Mouse (Mus musculus) stomach, embryonic 14.5 days (tissue): ENCODE data around the gene Arf5. TPM values are rescaled to one million over a fixed set of nuclear protein-coding genes. Genes with fewer than 3 reads are reported as not detected.

ENCODE experiments used
- ATAC-seq: fragments of 200-750 bp; cut with Nextera tagmentation; 2 replicates; pipeline ENCODE4 v1.8.0; 2017; ENCODE audit warnings: low read depth, moderate TSS enrichment; ENCODE audit not compliant: insufficient number of reproducible peaks, insufficient read depth, low FRiP score
- H3K27ac ChIP-seq: fragments of 300-500 bp; sonication (generic); 2 replicates; pipeline ENCODE4 v1.5.1; 2014; ENCODE audit warnings: mild to moderate bottlenecking, low read length, moderate library complexity, mixed read lengths
- H3K27me3 ChIP-seq: fragments of 300-500 bp; sonication (generic); 2 replicates; pipeline ENCODE4 v1.6.1; 2014; ENCODE audit warnings: low read length, control low read depth, mixed read lengths; ENCODE audit not compliant: control insufficient read depth, insufficient read depth
- H3K36me3 ChIP-seq: fragments of 300-500 bp; sonication (generic); 2 replicates; pipeline ENCODE4 v1.6.1; 2014; ENCODE audit warnings: mild to moderate bottlenecking, control low read depth, low read length, moderate library complexity, mixed read lengths; ENCODE audit not compliant: control insufficient read depth, insufficient read depth
- H3K4me1 ChIP-seq: fragments of 300-500 bp; sonication (generic); 2 replicates; pipeline ENCODE4 v1.6.1; 2014; ENCODE audit warnings: low read length, control low read depth, mixed read lengths; ENCODE audit not compliant: control insufficient read depth, insufficient read depth
- H3K4me2 ChIP-seq: fragments of 300-500 bp; sonication (generic); replicated peaks from 2 replicates; pipeline ENCODE4 v1.6.1; 2014; ENCODE audit warnings: low read depth, low read length, control low read depth
- H3K4me3 ChIP-seq: fragments of 300-500 bp; sonication (generic); 2 replicates; pipeline ENCODE4 v1.5.1; 2014; ENCODE audit warnings: low read depth, low read length, control low read depth
- H3K9ac ChIP-seq: fragments of 300-500 bp; sonication (generic); replicated peaks from 2 replicates; pipeline ENCODE4 v1.6.1; 2014; ENCODE audit warnings: low read depth, mild to moderate bottlenecking, control low read depth, low read length, moderate library complexity, mixed read lengths
- H3K9me3 ChIP-seq: fragments of 300-500 bp; sonication (generic); 2 replicates; pipeline ENCODE4 v1.6.1; 2016; ENCODE audit warnings: low read depth, low read length, control low read depth; ENCODE audit not compliant: control insufficient read depth
- WGBS: fragments of 180-500 bp; shearing (Covaris S2); extraction: QIAGEN DNeasy Blood & Tissue Kit; methylation state at CpG from one replicate; pipeline ENCODE4 v1.1.7; 2014; 5-methylcytosine and 5-hydroxymethylcytosine counted together
- polyA plus RNA-seq: library from polyadenylated mRNA; unstranded; fragments of >200 nt; fragmentation: Nextera tagmentation; extraction: Ambion mirVana; gene quantifications from 2 replicates; pipeline ENCODE4 v1.2.1, GENCODE M21; 2014

Gene Arf5
- polyA plus RNA-seq, 1 experiment from 2014 or later = 302 TPM

DNA sequence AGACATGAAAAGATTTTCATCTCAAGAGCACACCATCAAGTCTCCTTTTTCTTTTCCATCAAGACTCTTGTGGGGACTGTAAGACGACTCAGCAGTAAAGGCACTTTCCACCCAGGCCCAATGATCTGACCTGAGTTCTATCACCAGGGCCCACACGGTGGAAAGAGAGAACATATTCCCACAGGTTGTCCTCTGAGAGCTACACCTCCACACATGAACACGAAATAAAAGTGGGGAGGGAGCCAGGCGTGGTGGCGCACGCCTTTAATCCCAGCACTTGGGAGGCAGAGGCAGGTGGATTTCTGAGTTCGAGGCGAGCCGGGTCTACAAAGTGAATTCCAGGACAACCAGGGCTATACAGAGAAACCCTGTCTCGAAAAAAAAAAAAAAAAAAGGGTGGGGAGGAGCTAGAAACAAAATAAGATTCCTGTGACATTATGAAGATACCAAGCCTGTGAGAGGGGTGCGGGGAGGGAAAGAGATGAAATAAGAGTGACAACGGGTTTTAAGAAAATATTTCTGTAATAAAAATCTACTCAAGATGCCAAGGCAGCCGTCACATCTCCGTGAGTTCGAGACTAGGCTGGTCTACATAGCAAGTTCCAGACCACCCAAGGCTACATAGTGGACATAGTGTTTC, 589 bp upstream of the Arf5 start:
- 72% methylated on average over 15 of the region's 15 CpGs for WGBS
- H3K4me2 ChIP-seq = peak overlapping the region; percentile 56
- peaks cover 26% of the 10 kb centered on the region for H3K4me1 ChIP-seq
- H3K27ac ChIP-seq = no peak overlapping the region
- H3K4me3 ChIP-seq = peak overlapping the region; percentile 95; the same call in 1 of the 2 replicates
- H3K9ac ChIP-seq = no peak overlapping the region
- ATAC-seq = no peak
- H3K27me3 ChIP-seq = no peaks in the 10 kb centered on the region
- no peaks in the 10 kb centered on the region for H3K9me3 ChIP-seq
- peaks cover 25% of the 10 kb centered on the region for H3K36me3 ChIP-seq

DNA sequence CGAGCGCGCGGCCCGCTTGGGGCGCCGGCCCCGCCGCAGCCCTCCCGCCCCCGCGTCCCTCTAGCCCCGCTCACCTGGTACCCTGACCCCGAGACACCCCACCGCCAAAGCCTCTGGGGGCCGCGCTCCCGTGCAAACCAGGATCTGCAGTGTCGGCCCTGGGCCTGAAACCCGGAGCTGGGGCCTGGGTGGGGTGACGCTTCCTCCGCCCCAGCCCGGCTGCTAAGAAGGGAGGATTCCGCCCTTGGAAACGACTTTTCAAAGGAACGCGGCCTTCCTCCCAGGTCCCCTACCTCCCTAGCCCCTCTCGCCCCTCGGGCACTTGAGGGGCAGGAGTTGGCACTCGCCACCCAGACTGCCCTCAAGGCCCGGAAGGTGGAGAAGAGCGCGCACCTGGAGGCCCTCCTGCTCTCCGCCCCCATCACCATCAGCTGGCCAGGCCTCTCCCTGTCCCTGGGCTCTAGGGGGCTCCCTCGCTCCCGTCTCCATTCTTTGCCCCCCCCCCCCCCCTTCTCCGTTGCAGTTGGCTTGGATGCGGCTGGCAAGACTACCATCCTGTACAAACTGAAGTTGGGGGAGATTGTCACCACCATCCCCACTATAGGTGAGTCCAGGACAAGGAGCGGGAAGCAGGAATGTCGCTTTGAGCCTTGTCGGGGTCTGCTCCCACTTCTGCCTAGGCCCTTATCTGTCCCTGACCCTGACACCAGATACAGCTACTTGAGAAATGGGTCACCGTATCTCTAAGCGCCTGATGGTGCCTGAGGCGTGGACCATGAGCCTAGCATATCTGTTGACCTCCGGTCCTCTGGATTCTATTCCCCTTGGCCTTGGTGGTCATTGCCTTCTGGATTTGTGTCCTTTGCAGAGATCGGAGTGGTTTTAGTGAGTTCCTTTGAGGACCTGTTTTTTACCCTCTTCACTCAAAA, 671 bp downstream of the Arf5 start:
- 8% methylated on average over 45 of the region's 46 CpGs for WGBS
- peak overlapping the region; percentile 87 for H3K9ac ChIP-seq
- peaks cover 26% of the 10 kb centered on the region for H3K4me1 ChIP-seq
- H3K4me2 ChIP-seq = peak overlapping the region; percentile 56
- no peaks in the 10 kb centered on the region for H3K27me3 ChIP-seq
- no peaks in the 10 kb centered on the region for H3K9me3 ChIP-seq
- H3K27ac ChIP-seq = peak overlapping the region; percentile 89
- peak; percentile 44; the same call in 1 of the 2 replicates for ATAC-seq
- H3K36me3 ChIP-seq = peaks cover 15% of the 10 kb centered on the region
- H3K4me3 ChIP-seq = peak overlapping the region; percentile 95

DNA sequence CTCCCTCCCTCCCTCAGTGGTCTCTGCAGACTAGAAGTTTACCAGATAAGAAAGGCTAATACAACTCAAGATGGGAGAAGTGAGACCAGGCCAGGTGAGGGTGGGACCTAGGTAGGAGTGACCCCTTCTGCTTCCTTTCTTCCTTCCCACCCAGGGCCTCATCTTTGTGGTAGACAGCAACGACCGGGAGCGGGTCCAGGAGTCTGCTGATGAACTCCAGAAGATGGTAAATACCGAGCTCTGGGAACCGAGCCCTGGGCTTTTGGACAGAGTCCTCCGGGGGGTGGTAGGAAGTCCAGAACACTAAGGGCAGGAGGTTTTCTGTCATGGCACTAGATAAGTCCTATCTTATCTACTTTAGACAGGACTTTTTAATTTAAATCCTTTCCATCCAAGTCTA, 1.7 kb downstream of the Arf5 start:
- H3K9ac ChIP-seq = no peak overlapping the region

DNA sequence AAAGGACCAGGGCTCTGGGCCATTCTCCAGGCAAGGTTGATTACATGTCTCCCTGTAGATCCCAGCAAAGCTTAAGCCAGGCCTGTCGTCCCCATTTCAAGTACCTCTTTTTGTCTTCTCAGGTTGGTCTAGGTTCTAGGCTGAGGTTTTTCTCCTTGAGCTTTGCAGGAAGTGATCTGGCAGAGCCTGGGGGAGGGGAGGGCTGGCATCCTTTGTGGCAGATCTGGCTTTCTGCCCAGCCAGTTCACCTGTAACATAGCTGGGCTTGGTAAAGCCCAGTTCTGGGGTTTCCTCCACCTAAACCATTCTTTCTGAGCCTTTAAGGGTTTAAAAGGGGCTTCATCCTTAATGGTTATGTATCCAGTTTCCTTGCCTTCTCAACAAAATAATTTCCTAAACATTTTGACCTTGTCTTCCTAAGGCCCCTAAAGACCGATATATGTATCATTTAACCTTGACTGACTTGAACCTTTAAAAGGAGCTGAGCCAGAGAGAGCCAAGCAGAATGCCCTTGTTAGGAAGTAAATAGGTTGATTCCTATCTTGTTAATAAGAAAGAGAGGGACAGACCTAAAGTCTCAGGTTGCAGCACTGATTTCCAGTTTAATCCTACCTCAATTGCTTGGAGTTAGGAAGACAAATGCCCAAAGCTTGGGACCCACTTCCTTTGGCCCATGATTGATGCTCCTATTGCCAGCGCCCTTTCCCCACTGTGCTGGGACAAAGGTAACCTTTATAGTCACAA, 3.9 kb downstream of the Arf5 start, which contains the start of gene Fscn3:
Fscn3 (plus strand) TSS at position 694 of the 744 bp plus-strand sequence.
- no peak for ATAC-seq
- Histone ChIP-seq H3K27me3 (no peaks in the 10 kb centered on the region), H3K27ac (no peak within 1 kb of the TSS), H3K36me3 (peaks cover 15% of the 10 kb centered on the region), H3K4me3 (no peak within 1 kb of the TSS), H3K9ac (no peak within 1 kb of the TSS), H3K4me2 (no peak within 1 kb of the TSS), H3K9me3 (no peaks in the 10 kb centered on the region), H3K4me1 (peaks cover 8% of the 10 kb centered on the region; the same call in 1 of the 2 replicates)
- WGBS = 77% methylated on average over 3 of the region's 3 CpGs

More for the DNA sequence above, 1.7 kb downstream of the Arf5 start:
- Histone ChIP-seq H3K9me3 (no peaks in the 10 kb centered on the region), H3K27me3 (no peaks in the 10 kb centered on the region), H3K27ac (no peak overlapping the region), H3K4me3 (no peak overlapping the region), H3K36me3 (peaks cover 15% of the 10 kb centered on the region), H3K4me1 (peaks cover 21% of the 10 kb centered on the region), H3K4me2 (peak overlapping the region; percentile 56; the same call in 1 of the 2 replicates)
- WGBS = 92% methylated on average over 6 of the region's 6 CpGs
- ATAC-seq = no peak

DNA sequence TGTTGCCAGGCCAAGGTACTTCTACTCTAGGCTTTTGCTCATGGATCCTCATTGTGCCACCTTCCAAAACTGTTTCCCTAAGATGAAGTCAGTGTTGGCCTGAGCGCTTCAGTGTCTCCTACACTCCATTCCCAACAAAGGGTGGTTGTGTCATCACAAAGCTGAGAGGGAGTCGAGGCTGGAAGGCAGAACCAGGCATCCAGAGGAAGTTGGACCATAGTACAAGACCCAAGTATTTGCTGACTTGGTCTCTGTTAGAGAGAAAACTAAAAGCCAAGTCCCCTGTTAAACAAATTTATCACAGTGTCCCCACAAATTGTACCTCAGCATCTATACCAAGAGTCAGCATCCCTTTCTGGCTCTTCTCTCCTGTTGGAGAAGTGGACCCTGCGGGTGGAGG, 4.9 kb downstream of the Arf5 start, which contains the start of gene Gcc1:
Gcc1 (minus strand) TSS at position 101 of the 400 bp plus-strand sequence.
- Histone ChIP-seq H3K4me1 (peaks cover 8% of the 10 kb centered on the region; the same call in 1 of the 2 replicates), H3K27me3 (no peaks in the 10 kb centered on the region), H3K9me3 (no peaks in the 10 kb centered on the region), H3K4me3 (no peak within 1 kb of the TSS), H3K36me3 (peaks cover 15% of the 10 kb centered on the region), H3K27ac (no peak within 1 kb of the TSS), H3K4me2 (no peak within 1 kb of the TSS), H3K9ac (no peak within 1 kb of the TSS)
- 94% methylated on average over 3 of the region's 3 CpGs for WGBS
- ATAC-seq = no peak

DNA sequence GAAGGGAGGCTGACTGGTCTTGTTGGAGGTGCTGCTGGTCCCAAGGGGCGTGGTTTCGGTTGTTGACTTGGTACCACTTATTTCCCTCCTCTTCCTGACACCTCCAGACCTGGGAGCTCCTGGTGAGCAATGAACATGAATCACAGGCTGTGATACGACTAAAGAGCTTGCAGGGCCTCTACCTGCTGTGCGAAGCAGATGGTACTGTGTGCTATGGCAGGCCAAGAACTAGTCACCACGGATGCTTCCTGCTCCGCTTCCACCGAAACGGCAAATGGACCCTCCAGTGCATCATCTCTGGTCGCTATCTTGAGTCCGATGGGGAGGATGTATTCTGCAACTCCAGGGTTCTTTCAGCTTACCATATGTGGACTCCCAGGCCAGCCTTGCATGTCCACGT, 6.5 kb downstream of the Arf5 start:
- 85% methylated on average over 11 of the region's 11 CpGs for WGBS
- no peak overlapping the region for H3K9ac ChIP-seq
- no peak overlapping the region for H3K4me2 ChIP-seq
- H3K36me3 ChIP-seq = peaks cover 15% of the 10 kb centered on the region
- H3K4me1 ChIP-seq = peaks cover under 1% of the 10 kb centered on the region; the same call in 1 of the 2 replicates
- ATAC-seq = no peak
- H3K9me3 ChIP-seq = no peaks in the 10 kb centered on the region
- H3K4me3 ChIP-seq = no peak overlapping the region
- H3K27ac ChIP-seq = no peak overlapping the region
- H3K27me3 ChIP-seq = no peaks in the 10 kb centered on the region

DNA sequence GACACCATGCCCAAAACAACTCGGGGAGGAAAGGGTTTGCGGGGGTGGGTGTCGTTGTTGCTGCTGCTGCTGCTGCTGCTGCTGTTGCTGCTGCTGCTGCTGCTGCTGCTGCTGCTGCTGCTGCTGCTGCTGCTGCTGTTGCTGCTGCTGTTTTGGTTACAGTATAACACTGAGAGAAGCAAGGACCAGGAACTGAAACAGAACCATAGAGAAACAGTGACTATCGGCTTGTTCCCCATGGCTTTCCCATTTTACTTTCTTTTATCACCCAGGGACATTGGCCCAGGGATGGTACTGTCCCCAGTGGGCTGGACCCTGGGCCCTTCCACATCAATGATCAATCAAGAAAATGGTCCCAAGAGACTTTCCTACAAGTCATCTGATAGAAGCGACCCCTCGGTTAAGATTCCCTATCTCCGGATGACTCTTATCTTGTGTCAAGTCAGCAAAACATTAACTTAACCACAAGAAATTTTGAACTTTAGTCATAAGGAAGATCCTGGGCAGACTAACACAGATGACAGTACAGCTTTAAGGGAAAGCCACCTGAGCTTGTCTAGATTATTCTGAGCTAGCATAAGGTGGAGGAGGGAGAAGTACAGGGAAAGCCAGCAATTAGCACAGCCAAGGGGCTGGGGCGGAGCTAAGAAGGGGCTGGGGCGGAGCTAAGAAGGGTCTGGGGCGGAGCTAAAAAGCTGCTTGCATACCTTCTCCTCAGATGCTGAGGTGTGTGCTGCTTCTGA, 7.6 kb downstream of the Arf5 start:
- Histone ChIP-seq H3K27ac (no peak overlapping the region), H3K4me1 (no peaks in the 10 kb centered on the region), H3K36me3 (peaks cover 11% of the 10 kb centered on the region), H3K9me3 (no peaks in the 10 kb centered on the region), H3K9ac (no peak overlapping the region), H3K4me3 (no peak overlapping the region), H3K27me3 (no peaks in the 10 kb centered on the region), H3K4me2 (no peak overlapping the region)
- peak; percentile 36; the same call in 1 of the 2 replicates for ATAC-seq
- WGBS = 71% methylated on average over 10 of the region's 10 CpGs
